Mouse (Mus musculus): Measurements from ENCODE around the gene Naa80. TPM values are rescaled to one million over a fixed set of nuclear protein-coding genes. Genes with fewer than 3 reads are reported as not detected.
"Not testable (repeated sequence)": the region's sequence is repeated elsewhere in the genome, so short reads cannot be mapped to it uniquely, and the experiment has no call there.

Naa80 gene
- total RNA-seq, 2 experiments from 2014 or later = 9.5 to 10.0 TPM

- no peak for DNase-seq (ENCODE audit: low spot score in 2 of 2)
Measured at GRCm38 (mm10) chr9:107571534-107572326, 7.0 kb upstream of the Naa80 start.

DNA sequence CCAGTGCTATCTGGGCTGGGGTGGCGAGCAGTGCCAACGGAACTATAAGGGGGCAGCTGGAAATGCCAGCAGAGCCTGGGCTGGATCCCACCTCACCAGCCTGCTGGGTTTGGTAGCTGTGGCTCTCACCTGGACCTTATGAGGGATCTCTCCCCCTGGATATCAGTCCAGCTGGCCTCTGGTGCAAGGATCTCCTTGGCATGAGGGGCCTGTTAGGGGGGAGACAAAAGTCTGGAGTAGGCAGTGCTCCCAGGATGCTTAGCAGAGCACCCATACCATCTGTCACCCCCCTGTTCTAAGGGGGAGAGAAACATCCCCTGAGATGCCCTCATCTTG is 6.4 kb upstream of the Naa80 start:
- DNase-seq (ENCODE audit: low spot score in 2 of 2) = no peak

GRCm38 (mm10) chr9:107573774-107574173 is 4.9 kb upstream of the Naa80 start:
- not testable (repeated sequence) for DNase-seq (ENCODE audit: low spot score in 2 of 2)

GRCm38 (mm10) chr9:107575579-107576356 is 2.9 kb upstream of the Naa80 start:
- DNase-seq (ENCODE audit: low spot score in 2 of 2) = no peak

DNA sequence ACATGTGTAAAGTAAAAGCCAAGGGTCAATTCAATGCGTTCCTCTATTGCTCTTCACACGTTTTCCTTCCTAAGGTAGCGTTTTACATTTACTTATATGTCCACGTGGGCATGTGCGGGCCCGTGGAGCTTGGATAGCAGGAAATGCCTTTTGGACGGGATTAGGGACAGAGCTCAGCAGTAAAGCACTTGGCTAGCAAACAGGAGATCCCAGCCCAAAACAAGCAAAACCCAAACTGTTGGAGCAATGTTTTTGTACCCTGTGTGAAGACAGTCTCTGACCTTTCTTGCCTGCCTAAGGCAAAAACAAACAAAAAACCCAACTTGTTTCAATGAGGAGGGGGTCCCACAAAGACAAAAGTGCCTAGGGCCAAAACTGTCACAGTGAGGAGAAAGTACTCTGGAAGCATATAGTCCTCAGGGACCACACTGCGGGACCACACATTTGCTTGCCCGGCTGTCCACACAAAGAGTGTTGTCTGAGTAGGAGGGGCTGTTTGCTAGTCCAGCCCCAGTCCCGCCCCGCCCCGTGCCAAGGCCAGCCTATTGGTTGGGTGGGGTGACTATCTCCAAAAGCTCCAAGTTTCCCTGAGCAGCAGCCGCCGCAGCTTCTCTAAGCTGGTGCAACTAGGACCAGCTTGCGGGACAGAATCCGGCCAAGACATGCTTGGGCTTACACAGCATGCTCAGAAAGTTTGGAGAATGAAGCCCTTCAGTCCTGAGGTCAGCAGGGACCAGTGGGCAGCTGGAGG is 2.2 kb upstream of the Naa80 start, which contains the start of gene Hyal1:
Hyal1 (plus strand) TSS at position 571 of the 751 bp plus-strand sequence.
- DNase-seq (ENCODE audit: low spot score in 2 of 2) = peak in 1 of 2 experiments; percentile 51

- no peak for DNase-seq (ENCODE audit: low spot score in 2 of 2)
Measured at GRCm38 (mm10) chr9:107577871-107578270, 816 bp upstream of the Naa80 start.

GRCm38 (mm10) chr9:107579023-107579900 is 575 bp downstream of the Naa80 start:
- DNase-seq (ENCODE audit: low spot score in 2 of 2) = no peak

DNA sequence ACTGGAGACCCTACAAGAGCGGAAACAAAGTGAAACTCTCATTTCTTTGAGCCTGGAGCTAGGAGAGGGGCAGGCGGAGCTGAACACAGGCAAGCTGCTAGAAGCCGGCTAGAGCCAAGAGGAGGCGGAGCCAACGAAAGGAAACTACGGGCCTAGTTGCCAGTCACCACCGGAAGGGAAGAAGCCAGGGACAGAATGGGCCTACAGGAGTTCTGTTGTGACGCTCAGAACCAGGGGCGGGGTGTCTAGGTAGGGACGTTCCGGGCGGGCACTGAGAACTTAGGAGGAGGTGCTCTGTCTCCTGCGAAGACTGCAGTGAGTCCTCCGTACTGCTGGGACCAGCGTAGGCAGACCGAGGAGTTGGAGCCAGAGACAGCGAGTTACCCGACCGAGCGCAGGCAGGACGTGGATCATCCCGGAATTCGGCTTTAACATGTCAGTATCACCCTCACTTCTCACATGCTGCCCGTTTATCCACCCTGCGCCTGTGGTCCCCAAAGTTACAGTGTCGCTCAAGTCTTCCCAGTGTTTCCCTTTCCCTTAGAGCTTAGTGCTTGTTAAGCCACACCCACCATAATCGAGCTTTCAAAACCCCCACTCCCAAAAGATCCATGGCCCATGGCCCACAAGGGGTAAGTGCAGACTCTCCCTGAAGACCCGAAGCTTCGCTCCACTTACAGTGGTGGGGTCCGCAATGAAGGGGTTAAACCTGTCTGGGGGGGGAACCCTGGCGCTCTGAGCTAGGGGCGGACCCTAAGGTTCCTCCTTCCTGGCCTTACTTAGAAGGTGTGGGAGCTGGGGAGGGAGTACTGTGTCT is 2.0 kb downstream of the Naa80 start, which contains the start of gene Hyal3:
Hyal3 (plus strand) TSS at position 318 of the 817 bp plus-strand sequence.
- DNase-seq (ENCODE audit: low spot score in 2 of 2) = peak; percentile 84 to 92

DNA sequence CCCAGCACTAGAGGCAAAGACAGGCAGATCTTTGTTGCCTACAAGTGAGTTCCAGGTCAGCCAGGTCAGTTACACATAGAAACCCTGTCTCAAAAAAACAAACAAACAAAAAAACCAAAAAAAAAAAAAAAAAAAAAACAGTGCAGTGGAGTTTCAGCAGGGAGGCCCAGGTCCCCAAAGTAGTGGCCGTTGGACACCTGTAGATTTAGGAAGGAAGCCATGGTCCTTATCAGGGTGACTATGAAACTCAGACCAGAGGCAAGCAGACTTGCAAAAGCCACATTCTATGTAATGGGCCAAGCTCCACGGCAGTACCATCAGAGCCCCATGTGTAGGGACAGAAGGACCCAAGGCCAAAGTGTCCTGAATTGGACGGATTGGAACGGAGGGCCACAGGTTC is 2.9 kb downstream of the Naa80 start:
- no peak for DNase-seq (ENCODE audit: low spot score in 2 of 2)

GRCm38 (mm10) chr9:107582509-107583062 is 3.9 kb downstream of the Naa80 start:
- no peak for DNase-seq (ENCODE audit: low spot score in 2 of 2)

GRCm38 (mm10) chr9:107583174-107583573 is 4.5 kb downstream of the Naa80 start:
- no peak for DNase-seq (ENCODE audit: low spot score in 2 of 2)

DNA sequence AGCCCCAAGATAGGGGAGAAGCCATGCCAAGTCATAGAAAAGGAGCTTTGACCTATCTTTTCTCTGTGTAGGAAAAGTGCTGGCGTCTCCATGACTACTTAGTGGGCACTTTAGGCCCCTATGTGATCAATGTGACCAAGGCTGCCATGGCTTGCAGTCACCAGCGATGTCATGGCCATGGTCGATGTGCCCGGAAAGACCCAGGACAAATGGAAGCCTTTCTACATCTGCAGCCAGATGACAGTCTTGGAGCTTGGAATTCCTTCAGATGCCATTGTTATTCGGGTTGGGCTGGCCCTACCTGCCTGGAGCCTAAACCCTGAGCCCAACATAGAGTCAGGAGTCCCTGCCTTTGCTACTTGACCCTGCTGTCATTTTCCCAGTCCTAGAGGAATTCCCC is 7.8 kb downstream of the Naa80 start:
- DNase-seq (ENCODE audit: low spot score in 2 of 2) = no peak

DNA sequence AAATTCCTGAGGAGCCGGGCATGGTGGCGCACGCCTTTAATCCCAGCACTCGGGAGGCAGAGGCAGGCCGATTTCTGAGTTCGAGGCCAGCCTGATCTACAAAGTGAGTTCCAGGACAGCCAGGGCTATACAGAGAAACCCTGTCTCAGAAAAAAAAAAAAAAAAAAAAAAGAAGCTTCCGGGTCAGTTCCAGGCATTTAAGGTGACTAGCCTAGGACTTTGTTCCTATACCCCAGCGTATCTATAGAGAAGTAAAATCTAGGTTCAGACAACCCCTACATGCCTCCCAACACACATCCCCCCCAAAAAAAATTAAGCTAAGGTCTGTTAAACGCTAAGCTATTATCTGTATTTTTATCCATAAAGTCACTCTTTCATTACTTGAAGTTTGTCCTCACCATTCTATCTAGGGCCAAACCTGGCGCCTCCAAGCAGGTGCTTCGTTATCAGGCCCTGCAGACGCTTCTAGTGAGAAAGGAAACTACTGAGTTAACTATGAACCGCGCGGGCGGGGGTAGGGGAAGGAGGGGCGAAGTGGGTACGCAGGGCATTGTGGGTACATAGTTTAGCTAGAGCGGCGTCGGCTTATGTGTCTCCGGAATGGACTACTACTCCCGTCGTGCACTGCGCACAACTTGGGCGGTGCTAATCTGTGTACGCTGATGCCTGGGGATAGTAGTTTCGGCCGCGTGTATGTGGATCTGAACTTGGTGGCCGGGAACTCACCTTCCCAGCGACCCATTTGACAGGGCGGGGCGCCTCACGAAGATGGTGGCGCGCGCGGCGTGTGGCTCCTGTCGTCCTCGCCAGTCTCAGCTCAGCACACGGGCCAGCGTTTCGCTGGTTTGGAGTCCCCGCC is 8.5 kb downstream of the Naa80 start, which contains the start of gene Ifrd2:
Ifrd2 (plus strand) TSS at position 669 of the 859 bp plus-strand sequence.
- DNase-seq (ENCODE audit: low spot score in 2 of 2) = peak; percentile 91 to 99

- DNase-seq (ENCODE audit: low spot score in 2 of 2) = no peak
Measured at GRCm38 (mm10) chr9:107587833-107588639, 9.3 kb downstream of the Naa80 start.

DNA sequence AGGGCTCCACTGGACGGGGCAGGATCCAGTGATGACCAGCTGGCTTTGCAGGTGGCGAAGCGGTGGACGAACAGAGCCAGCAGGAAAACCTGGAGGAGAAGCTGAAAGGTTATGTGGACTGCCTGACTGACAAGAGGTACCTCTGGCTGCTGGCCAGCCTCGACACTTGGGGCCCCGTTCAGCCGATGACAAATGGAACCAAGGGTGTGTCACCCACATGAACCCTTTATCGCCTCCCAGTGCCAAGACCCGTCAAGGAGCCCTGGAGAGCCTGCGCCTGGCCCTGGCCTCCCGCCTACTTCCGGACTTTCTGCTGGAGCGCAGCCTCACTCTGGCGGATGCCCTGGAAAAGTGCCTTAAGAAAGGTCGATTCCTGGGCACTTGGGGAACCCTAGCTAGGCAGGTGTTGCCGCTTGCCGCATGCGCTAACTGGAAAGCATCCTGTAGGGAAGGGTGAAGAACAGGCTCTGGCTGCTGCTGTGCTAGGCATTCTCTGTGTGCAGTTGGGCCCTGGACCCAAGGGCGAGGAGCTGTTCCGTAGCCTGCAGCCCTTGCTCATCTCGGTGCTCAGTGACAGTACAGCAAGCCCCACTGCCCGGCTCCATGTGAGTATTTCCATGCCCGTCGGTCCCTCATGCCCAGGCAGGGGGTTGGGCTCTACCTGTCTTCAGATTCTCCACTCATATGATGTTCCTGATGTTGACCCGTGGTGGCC is 11.5 kb downstream of the Naa80 start:
- no peak for DNase-seq (ENCODE audit: low spot score in 2 of 2)

DNA sequence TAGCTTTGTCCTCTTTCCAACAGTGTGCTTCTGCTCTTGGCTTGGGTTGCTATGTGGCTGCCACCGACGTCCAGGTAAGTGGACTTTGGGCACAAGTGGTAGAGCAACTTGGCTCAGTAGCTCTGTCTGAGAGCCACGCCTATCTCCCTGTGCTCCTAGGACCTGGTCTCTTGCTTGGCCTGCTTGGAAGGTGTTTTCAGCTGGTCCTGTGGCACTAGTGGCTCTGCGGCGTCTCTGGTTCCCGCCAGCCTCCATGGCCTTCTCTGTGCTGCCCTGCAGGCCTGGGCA is 12.0 kb downstream of the Naa80 start:
- no peak for DNase-seq (ENCODE audit: low spot score in 2 of 2)

All from layer of hippocampus, postnatal 14 days (tissue).